Mouse (Mus musculus) lung, embryonic 15.5 days (tissue): ENCODE results near the gene Tex38. TPM values are rescaled to one million over a fixed set of nuclear protein-coding genes. Genes with fewer than 3 reads are reported as not detected.

Experiments used
- ATAC-seq: fragments of 200-750 bp; cut with Nextera tagmentation; 2 replicates; pipeline ENCODE4 v1.8.0; 2017; ENCODE audit warnings: moderate number of reproducible peaks, borderline replicate concordance; ENCODE audit not compliant: low FRiP score, low TSS enrichment; ENCODE audit errors: extremely low read depth
- H3K27ac ChIP-seq: fragments of 300-500 bp; sonication (generic); 2 replicates; pipeline ENCODE4 v1.5.1; 2015; ENCODE audit warnings: moderate library complexity, mild to moderate bottlenecking, inconsistent platforms
- H3K27me3 ChIP-seq: fragments of 300-500 bp; sonication (generic); 2 replicates; pipeline ENCODE4 v1.6.1; 2015; ENCODE audit warnings: inconsistent platforms
- H3K36me3 ChIP-seq: fragments of 300-500 bp; sonication (generic); 2 replicates; pipeline ENCODE4 v1.6.1; 2015; ENCODE audit warnings: inconsistent platforms
- H3K4me1 ChIP-seq: fragments of 300-500 bp; sonication (generic); 2 replicates; pipeline ENCODE4 v1.6.1; 2015; ENCODE audit warnings: inconsistent platforms
- H3K4me2 ChIP-seq: fragments of 300-500 bp; sonication (generic); 2 replicates; pipeline ENCODE4 v1.6.1; 2015; ENCODE audit warnings: inconsistent platforms, mild to moderate bottlenecking, moderate library complexity
- H3K4me3 ChIP-seq: fragments of 300-500 bp; sonication (generic); 2 replicates; pipeline ENCODE4 v1.5.1; 2015; ENCODE audit warnings: mild to moderate bottlenecking, inconsistent platforms
- H3K9ac ChIP-seq: fragments of 300-500 bp; sonication (generic); 2 replicates; pipeline ENCODE4 v1.6.1; 2015; ENCODE audit warnings: inconsistent platforms
- H3K9me3 ChIP-seq: fragments of 300-500 bp; sonication (generic); 2 replicates; pipeline ENCODE4 v1.6.1; 2016; ENCODE audit warnings: inconsistent platforms
- WGBS: fragments of 180-500 bp; shearing (Covaris S2); methylation state at CpG from one replicate; pipeline ENCODE4 v1.1.7; 2015; 5-methylcytosine and 5-hydroxymethylcytosine counted together
- polyA plus RNA-seq: library from polyadenylated mRNA; unstranded; fragments of >200 nt; fragmentation: Nextera tagmentation; extraction: Ambion mirVana; gene quantifications from 2 replicates; pipeline ENCODE4 v1.2.1, GENCODE M21; 2015

The Tex38 gene
- polyA plus RNA-seq, 1 experiment from 2014 or later, result 0.32 TPM

GRCm38 (mm10) chr4:115815606-115816005 lies 34.8 kb upstream of the Tex38 start:
- Histone ChIP-seq H3K27me3 (no peaks in the 10 kb centered on the region), H3K9ac (no peak overlapping the region), H3K4me3 (no peak overlapping the region), H3K4me1 (no peaks in the 10 kb centered on the region), H3K27ac (no peak overlapping the region), H3K4me2 (no peak overlapping the region), H3K9me3 (no peaks in the 10 kb centered on the region), H3K36me3 (peaks cover 25% of the 10 kb centered on the region; the same call in 1 of the 2 replicates)
- ATAC-seq, result no peak
- WGBS, result 94% methylated on average over 5 of the region's 5 CpGs

DNA sequence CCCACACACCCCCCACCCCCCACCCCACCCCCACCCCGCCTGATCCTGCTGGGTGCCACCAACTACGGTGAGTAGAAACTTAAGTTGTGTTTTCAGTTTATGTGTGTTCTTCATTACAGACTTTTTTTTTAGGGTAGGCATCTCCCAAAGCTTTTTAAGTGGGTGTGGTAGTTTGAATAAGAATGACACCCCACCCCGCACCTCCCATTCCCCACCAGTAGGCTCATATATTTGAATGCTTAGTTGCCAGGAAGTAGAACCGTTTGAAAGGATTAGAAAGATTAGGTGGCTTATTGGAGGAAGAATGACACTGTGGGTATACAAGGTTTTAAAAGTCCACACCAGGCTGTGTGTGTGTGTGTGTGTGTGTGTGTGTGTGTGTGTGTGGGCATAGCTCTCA lies 31.5 kb upstream of the Tex38 start:
- H3K27ac ChIP-seq, result no peak overlapping the region
- no peak overlapping the region for H3K4me2 ChIP-seq
- H3K9ac ChIP-seq, result no peak overlapping the region
- no peak for ATAC-seq
- H3K27me3 ChIP-seq, result no peaks in the 10 kb centered on the region
- no peaks in the 10 kb centered on the region for H3K4me1 ChIP-seq
- H3K36me3 ChIP-seq, result peaks cover 29% of the 10 kb centered on the region; the same call in 1 of the 2 replicates
- 92% methylated on average over 4 of the region's 4 CpGs for WGBS
- no peaks in the 10 kb centered on the region for H3K9me3 ChIP-seq
- no peak overlapping the region for H3K4me3 ChIP-seq

DNA sequence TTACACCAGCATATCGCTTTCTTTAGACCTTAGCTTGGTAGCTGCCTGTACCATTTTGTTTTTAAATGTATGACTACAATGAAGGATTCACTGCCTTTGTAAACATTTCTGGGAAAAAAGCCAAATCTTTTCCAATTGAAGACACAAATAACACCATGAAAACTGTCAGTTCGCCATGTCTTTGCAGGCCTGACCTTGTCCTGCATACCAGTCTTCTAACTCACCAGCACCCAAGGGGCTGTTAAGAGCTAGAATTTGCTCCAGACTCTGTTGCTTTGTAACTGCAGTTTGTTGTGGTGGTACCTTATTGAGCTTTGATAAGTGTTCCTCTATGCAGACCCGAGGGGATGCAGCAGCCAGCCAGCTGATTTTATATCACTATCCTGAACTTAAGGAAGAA lies 19.2 kb upstream of the Tex38 start:
- Histone ChIP-seq H3K27ac (no peak overlapping the region), H3K27me3 (no peaks in the 10 kb centered on the region), H3K9ac (no peak overlapping the region), H3K4me1 (no peaks in the 10 kb centered on the region), H3K4me3 (no peak overlapping the region), H3K36me3 (peaks cover 42% of the 10 kb centered on the region), H3K9me3 (no peaks in the 10 kb centered on the region), H3K4me2 (no peak overlapping the region)
- WGBS, result 56% methylated on average over 3 of the region's 3 CpGs
- ATAC-seq, result no peak

DNA sequence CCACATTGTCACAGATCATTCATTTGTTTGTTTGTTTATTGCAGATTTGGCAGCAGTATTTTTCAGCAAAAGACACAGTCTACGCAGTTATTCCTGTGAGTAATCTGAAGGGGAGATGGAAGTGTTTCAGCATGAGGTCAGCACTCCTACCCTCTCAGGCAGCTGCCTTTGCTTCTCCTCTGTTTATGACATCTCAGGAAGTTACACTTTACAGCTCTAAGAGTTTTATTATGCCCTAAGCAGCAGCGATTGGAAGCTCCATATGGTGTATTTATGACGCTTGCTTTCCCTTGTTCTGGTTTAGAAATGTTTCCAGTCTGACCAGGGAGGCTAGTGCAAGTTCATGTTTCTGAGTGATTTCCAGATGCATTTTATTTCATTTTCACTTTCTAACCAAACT lies 14.5 kb upstream of the Tex38 start:
- H3K36me3 ChIP-seq, result peaks cover 42% of the 10 kb centered on the region
- peak; percentile 75; the same call in 1 of the 2 replicates for ATAC-seq
- no peaks in the 10 kb centered on the region for H3K4me1 ChIP-seq
- H3K4me2 ChIP-seq, result no peak overlapping the region
- no peak overlapping the region for H3K4me3 ChIP-seq
- WGBS, result 50% methylated on average over 3 of the region's 3 CpGs
- no peaks in the 10 kb centered on the region for H3K9me3 ChIP-seq
- no peak overlapping the region for H3K9ac ChIP-seq
- no peaks in the 10 kb centered on the region for H3K27me3 ChIP-seq
- 0 out of 2 replicates have a peak overlapping the region, but pooled peaks have one; percentile 0 for H3K27ac ChIP-seq

DNA sequence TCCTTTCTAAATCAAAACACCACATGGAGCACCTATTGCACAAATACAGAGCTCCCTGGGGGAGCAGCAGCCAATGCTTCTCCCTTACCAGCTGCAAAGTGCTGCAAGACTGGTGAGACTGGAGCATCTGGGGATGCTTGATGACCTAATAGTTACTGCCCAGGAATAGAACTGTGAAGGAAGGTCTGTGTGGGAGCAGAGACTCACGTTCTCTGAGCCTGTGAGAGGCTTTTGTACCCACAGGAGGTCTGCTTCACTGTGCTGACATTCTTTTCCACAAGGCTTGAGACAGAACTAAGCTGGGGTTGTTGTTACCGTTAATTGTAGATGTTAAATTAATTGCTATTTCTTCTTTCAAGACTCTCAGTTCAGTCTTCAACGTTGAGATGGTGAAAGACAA lies 10.0 kb upstream of the Tex38 start:
- no peak for ATAC-seq
- Histone ChIP-seq H3K27ac (no peak overlapping the region), H3K36me3 (peaks cover 31% of the 10 kb centered on the region), H3K4me1 (peaks cover 5% of the 10 kb centered on the region), H3K9ac (no peak overlapping the region), H3K4me2 (no peak overlapping the region), H3K4me3 (no peak overlapping the region), H3K9me3 (no peaks in the 10 kb centered on the region), H3K27me3 (no peaks in the 10 kb centered on the region)
- 77% methylated on average over 3 of the region's 3 CpGs for WGBS

DNA sequence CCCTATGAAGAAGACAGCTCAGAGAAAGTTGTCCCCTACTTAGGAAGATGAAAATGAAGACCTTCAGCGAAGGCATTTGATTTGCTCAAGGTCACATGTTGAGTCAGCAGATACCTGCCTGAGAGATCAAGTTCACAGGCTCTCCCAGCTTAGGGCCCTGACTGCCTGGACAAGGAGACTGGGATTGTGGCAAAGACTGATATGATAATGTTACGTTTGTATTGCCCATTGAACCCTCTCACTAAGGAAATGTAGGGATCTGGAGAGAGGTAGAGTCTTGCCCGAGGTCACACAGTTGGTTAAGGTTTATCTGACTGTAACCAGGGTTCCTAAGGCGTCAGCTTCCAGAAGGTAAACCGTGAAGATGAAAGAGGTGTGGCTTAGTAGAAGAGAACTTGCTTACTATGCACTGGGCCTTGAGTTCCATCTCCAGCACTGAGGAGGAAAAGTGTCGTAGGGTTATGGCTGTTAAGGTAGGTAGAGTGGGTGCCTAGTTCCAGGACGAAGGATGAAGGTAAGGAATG lies 4.8 kb upstream of the Tex38 start:
- Histone ChIP-seq H3K4me2 (peak overlapping the region; percentile 89), H3K36me3 (peaks cover 17% of the 10 kb centered on the region), H3K27ac (no peak overlapping the region), H3K27me3 (no peaks in the 10 kb centered on the region), H3K4me1 (peaks cover 9% of the 10 kb centered on the region), H3K9me3 (no peaks in the 10 kb centered on the region), H3K9ac (peak overlapping the region; percentile 89), H3K4me3 (peak overlapping the region; percentile 83)
- WGBS, result 34% methylated on average over 7 of the region's 7 CpGs
- no peak for ATAC-seq

DNA sequence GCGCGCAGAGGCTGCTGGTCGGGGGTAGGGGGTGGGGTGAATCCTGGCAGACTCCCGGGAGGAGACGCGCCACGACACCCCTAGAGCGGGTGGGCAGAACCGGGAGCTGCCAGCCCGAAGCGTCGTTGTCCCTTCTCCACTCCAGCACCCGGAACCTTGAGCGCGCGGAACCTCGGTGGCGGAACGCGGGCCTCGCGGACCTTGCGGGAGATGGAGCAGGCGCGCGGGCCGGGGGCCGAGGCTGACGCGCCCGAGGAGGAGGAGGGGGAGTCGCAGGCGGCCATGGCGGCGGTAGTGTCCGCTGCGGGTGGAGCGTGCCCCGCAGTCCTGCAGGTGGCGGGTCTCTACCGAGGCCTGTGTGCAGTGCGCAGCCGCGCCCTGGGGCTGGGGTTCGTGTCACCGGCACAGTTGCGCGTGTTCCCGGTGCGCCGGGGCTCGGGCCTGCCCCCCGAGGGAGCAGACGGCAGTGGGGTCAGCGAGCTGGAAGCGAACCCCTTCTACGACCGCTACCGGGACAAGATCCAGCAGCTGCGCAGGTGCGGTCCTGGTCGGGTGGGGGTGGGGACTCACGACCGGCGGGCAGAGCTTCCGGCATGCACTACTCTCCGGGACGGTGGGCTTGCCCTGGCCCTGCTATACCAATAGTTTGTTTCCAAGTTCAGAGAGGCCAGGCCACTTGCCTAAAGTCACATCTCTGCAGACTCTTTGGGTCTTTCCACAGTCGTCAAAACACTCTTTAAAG lies 4.1 kb upstream of the Tex38 start, which contains the start of gene Atpaf1:
Atpaf1 (plus strand) TSS at position 44 of the 742 bp plus-strand sequence.
- Histone ChIP-seq H3K36me3 (peaks cover 12% of the 10 kb centered on the region), H3K27ac (peak within 1 kb of the TSS; percentile 63), H3K4me3 (peak within 1 kb of the TSS; percentile 83), H3K9me3 (no peaks in the 10 kb centered on the region), H3K27me3 (no peaks in the 10 kb centered on the region), H3K4me2 (peak within 1 kb of the TSS; percentile 89), H3K4me1 (peaks cover 9% of the 10 kb centered on the region), H3K9ac (peak within 1 kb of the TSS; percentile 89)
- under 1% methylated on average over 65 of the region's 69 CpGs for WGBS
- peak; percentile 93 for ATAC-seq

- no peaks in the 10 kb centered on the region for H3K9me3 ChIP-seq
- no peaks in the 10 kb centered on the region for H3K27me3 ChIP-seq
- no peak overlapping the region for H3K27ac ChIP-seq
- no peak overlapping the region for H3K4me2 ChIP-seq
- no peak overlapping the region for H3K9ac ChIP-seq
- no peak for ATAC-seq
- no peaks in the 10 kb centered on the region for H3K36me3 ChIP-seq
- H3K4me3 ChIP-seq, result no peak overlapping the region
- 77% methylated on average over 5 of the region's 5 CpGs for WGBS
- H3K4me1 ChIP-seq, result peaks cover 9% of the 10 kb centered on the region
Observed at GRCm38 (mm10) chr4:115782026-115782805, 1.4 kb upstream of the Tex38 start.

- Histone ChIP-seq H3K27me3 (no peaks in the 10 kb centered on the region), H3K4me2 (no peak overlapping the region), H3K9ac (no peak overlapping the region), H3K9me3 (no peaks in the 10 kb centered on the region), H3K27ac (no peak overlapping the region), H3K36me3 (peaks cover 9% of the 10 kb centered on the region; the same call in 1 of the 2 replicates), H3K4me1 (no peaks in the 10 kb centered on the region), H3K4me3 (no peak overlapping the region)
- 37% methylated on average over 6 of the region's 6 CpGs for WGBS
- no peak for ATAC-seq
Observed at GRCm38 (mm10) chr4:115780269-115780668, 549 bp downstream of the Tex38 start.

DNA sequence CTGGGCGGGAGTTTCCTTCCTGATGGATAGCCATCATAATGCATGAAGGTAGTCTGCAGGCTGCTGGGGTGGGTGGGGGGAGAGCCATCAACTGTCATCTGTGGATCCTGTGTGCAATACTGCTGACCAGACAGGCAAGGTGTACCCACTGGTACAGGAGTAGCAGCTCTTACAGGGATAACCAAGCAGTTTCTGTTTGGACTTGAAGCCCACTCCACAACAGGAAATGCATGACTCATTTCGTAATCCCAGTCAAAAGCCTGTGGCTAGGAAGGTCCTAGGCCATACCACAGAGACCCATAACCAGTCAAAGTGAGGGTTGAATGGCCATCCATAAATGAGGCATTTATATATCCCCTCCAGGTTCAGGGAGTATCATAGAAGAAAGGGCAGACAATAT lies 3.2 kb downstream of the Tex38 start:
- Histone ChIP-seq H3K4me1 (no peaks in the 10 kb centered on the region), H3K9ac (no peak overlapping the region), H3K36me3 (peaks cover 24% of the 10 kb centered on the region), H3K27me3 (no peaks in the 10 kb centered on the region), H3K4me2 (no peak overlapping the region), H3K27ac (no peak overlapping the region), H3K9me3 (no peaks in the 10 kb centered on the region), H3K4me3 (no peak overlapping the region)
- 89% methylated on average over 2 of the region's 2 CpGs for WGBS
- no peak for ATAC-seq

GRCm38 (mm10) chr4:115775056-115775455 lies 5.8 kb downstream of the Tex38 start:
- Histone ChIP-seq H3K9ac (no peak overlapping the region), H3K27ac (no peak overlapping the region), H3K4me3 (no peak overlapping the region), H3K9me3 (no peaks in the 10 kb centered on the region), H3K4me1 (no peaks in the 10 kb centered on the region), H3K27me3 (no peaks in the 10 kb centered on the region), H3K4me2 (no peak overlapping the region), H3K36me3 (peaks cover 29% of the 10 kb centered on the region)
- 77% methylated on average over 6 of the region's 6 CpGs for WGBS
- ATAC-seq, result no peak
